Mouse (Mus musculus) C2C12 (cell line): Measurements from ENCODE around the gene Tmem119.

Experiments used
- CEBPB ChIP-seq: IDR thresholded peaks from one replicate; pipeline ENCODE4 v1.6.1; 2011; ENCODE audit warnings: low read depth, mild to moderate bottlenecking, control low read depth, moderate library complexity
- CTCF ChIP-seq: IDR thresholded peaks from one replicate; pipeline ENCODE4 v1.5.1; 2011; ENCODE audit not compliant: control insufficient read depth, insufficient read depth, insufficient read length

DNA sequence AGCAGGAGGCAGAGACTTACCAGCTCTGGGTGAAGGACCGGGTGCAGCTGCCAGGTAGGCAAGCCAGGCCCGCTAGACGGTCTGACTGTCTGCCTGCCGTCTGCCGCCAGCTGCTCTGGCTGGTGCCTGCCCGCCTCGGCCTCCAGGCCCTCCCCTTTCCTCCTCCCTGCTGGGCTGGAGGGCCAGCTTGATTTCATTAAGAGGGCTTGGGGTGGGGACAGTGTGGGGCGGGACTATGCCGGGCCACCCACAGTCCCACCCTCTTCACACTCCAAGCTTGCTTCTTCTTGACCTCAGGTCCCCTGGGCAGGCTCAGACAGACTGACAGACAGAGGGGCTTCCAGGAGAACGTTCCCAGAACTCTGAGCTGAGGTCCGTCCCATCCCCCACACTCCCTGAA is at the start of gene Tmem119:
- TF ChIP-seq CTCF (no peak), CEBPB (no peak)
